10 mouse cellular contexts compared by ENCODE assay signal in genomic region chr15:99715982-99716746, GRCm38 (mm10). TPM values are rescaled to one million over a fixed set of nuclear protein-coding genes. Genes with fewer than 3 reads are reported as not detected.
A peak's percentile ranks its signal among the peaks of the same experiment; 100 is the strongest.
DNase-seq lines count a peak whose midpoint lies in the region; ATAC-seq and TF ChIP-seq lines count a peak whose summit lies in the region.
"Had no signal": no experiment of that assay in that cellular context is flagged by ENCODE, and none has a peak within 500 bp of the region (broad histone marks: within the 10 kb centered on the region; RNA-seq: fewer than 3 reads in every experiment).

No protein-coding gene starts in this region.

- WGBS in hindbrain, embryonic 10.5 days, result 68% methylated on average over 11 of the region's 11 CpGs
- 71% methylated on average over 11 of the region's 11 CpGs for WGBS in hindbrain, embryonic 11.5 days
- WGBS in midbrain, embryonic 13.5 days, result 76% methylated on average over 11 of the region's 11 CpGs
- 91% methylated on average over 11 of the region's 11 CpGs for whole genome bisulfite sequencing in thymus, adult 2 months

- DNase-seq in hindbrain, embryonic 10.5 days (ENCODE audit: low spot score), result no peak
- no peak for DNase-seq in hindbrain, embryonic 11.5 days (ENCODE audit: low spot score)
- peak; percentile 70 for DNase-seq in kidney, adult 18-20 months
- DNase-seq in thymus, adult 2 months, result no peak

- H3K4me3 ChIP-seq in hindbrain, embryonic 10.5 days, result no peak overlapping the region
- no peak overlapping the region for H3K4me3 ChIP-seq in hindbrain, embryonic 11.5 days (ENCODE audit: low read depth, low read length)
- no peak overlapping the region for H3K4me3 ChIP-seq in midbrain, embryonic 13.5 days (replicated peaks)
- no peak overlapping the region for H3K4me3 ChIP-seq in thymus, adult 2 months (ENCODE audit: control insufficient read depth, insufficient read depth, low read length)
- H3K4me3 ChIP-seq: embryonic facial prominence, embryonic 15.5 days had no signal

- no peak overlapping the region for H3K9ac ChIP-seq in hindbrain, embryonic 11.5 days (ENCODE audit: low read depth, low read length)
- no peak overlapping the region; the same call in 1 of the 2 replicates for H3K9ac ChIP-seq in midbrain, embryonic 13.5 days (replicated peaks)
- H3K9ac ChIP-seq: embryonic facial prominence, embryonic 15.5 days had no signal

- no peaks in the 10 kb centered on the region for H3K27me3 ChIP-seq in hindbrain, embryonic 10.5 days (ENCODE audit: insufficient read depth, poor library complexity, severe bottlenecking)
- no peaks in the 10 kb centered on the region for H3K27me3 ChIP-seq in hindbrain, embryonic 11.5 days (ENCODE audit: control insufficient read depth, insufficient read depth, low read length)
- H3K27me3 ChIP-seq in midbrain, embryonic 13.5 days, result no peaks in the 10 kb centered on the region
- no peaks in the 10 kb centered on the region for H3K27me3 ChIP-seq in thymus, adult 2 months (ENCODE audit: control insufficient read depth, insufficient read depth, low read length)
- H3K27me3 ChIP-seq: embryonic facial prominence, embryonic 15.5 days had no signal

- no peak for TF ChIP-seq CTCF in thymus, adult 2 months (IDR thresholded peaks at IDR 0.05; ENCODE audit: borderline replicate concordance, control insufficient read depth, extremely low read depth, insufficient read depth, low read length, poor library complexity)

- peaks cover 40% of the 10 kb centered on the region for H3K4me1 ChIP-seq in hindbrain, embryonic 10.5 days (replicated peaks)
- H3K4me1 ChIP-seq in hindbrain, embryonic 11.5 days (replicated peaks; ENCODE audit: control insufficient read depth, insufficient read depth, low read length), result no peaks in the 10 kb centered on the region
- peaks cover 41% of the 10 kb centered on the region for H3K4me1 ChIP-seq in midbrain, embryonic 13.5 days (replicated peaks)
- peaks cover 6% of the 10 kb centered on the region for H3K4me1 ChIP-seq in thymus, adult 2 months (replicated peaks; ENCODE audit: control insufficient read depth, insufficient read depth, low read length)

- no peaks in the 10 kb centered on the region for H3K9me3 ChIP-seq in hindbrain, embryonic 10.5 days
- no peaks in the 10 kb centered on the region for H3K9me3 ChIP-seq in hindbrain, embryonic 11.5 days (ENCODE audit: control insufficient read depth, low read length)
- H3K9me3 ChIP-seq in midbrain, embryonic 13.5 days, result no peaks in the 10 kb centered on the region
- H3K9me3 ChIP-seq: embryonic facial prominence, embryonic 15.5 days had no signal

- H3K4me2 ChIP-seq in hindbrain, embryonic 11.5 days (replicated peaks; ENCODE audit: low read depth, low read length), result no peak overlapping the region
- H3K4me2 ChIP-seq in midbrain, embryonic 13.5 days (replicated peaks), result no peak overlapping the region
- H3K4me2 ChIP-seq: embryonic facial prominence, embryonic 15.5 days had no signal

- H3K27ac ChIP-seq in hindbrain, embryonic 10.5 days, result peak overlapping the region; percentile 53; the same call in 1 of the 2 replicates
- no peak overlapping the region for H3K27ac ChIP-seq in hindbrain, embryonic 11.5 days (ENCODE audit: low read depth, low read length)
- H3K27ac ChIP-seq in midbrain, embryonic 13.5 days, result peak overlapping the region; percentile 71
- no peak overlapping the region for H3K27ac ChIP-seq in thymus, adult 2 months (ENCODE audit: control insufficient read depth, insufficient read depth, low read length)
- H3K27ac ChIP-seq: embryonic facial prominence, embryonic 15.5 days had no signal

- H3K36me3 ChIP-seq in hindbrain, embryonic 10.5 days, result peaks cover 97% of the 10 kb centered on the region
- peaks cover 16% of the 10 kb centered on the region for H3K36me3 ChIP-seq in hindbrain, embryonic 11.5 days (ENCODE audit: control insufficient read depth, insufficient read depth, low read length)
- peaks cover 68% of the 10 kb centered on the region for H3K36me3 ChIP-seq in midbrain, embryonic 13.5 days
- peaks cover 17% of the 10 kb centered on the region for H3K36me3 ChIP-seq in thymus, adult 2 months (ENCODE audit: control insufficient read depth, insufficient read depth, low read length)

- no peak for TF ChIP-seq POLR2A in thymus, adult 2 months (IDR thresholded peaks at IDR 0.05; ENCODE audit: control insufficient read depth, extremely low read depth, insufficient read depth, low read length, poor library complexity)

- no peak for ATAC-seq in hindbrain, embryonic 11.5 days (ENCODE audit: low FRiP score)
- ATAC-seq in erythroid progenitor cell, adult 5-6 weeks (replicated peaks; ENCODE audit: low FRiP score, poor library complexity, severe bottlenecking), result peak; percentile 16
- peak; percentile 38 for ATAC-seq in midbrain, embryonic 13.5 days
- ATAC-seq in granulocyte monocyte progenitor cell, adult 5-6 weeks (replicated peaks; ENCODE audit: poor library complexity, severe bottlenecking), result no peak
- no peak for ATAC-seq in megakaryocyte progenitor cell, adult 5-6 weeks (replicated peaks; ENCODE audit: poor library complexity)

RNA-seq across cellular contexts. Expression of gene Gpd1, which starts 1.2 kb away (rescaled TPM):
- polyA plus RNA-seq in hindbrain, embryonic 10.5 days (2016; fragmentation: Nextera tagmentation; extraction: Ambion mirVana), result 0.54 and 0.78 TPM in 2 replicates
- 0.25 and 0.36 TPM in 2 replicates for polyA plus RNA-seq in hindbrain, embryonic 11.5 days (2014; fragmentation: Nextera tagmentation; extraction: Ambion mirVana)
- total RNA-seq in erythroid progenitor cell, adult 5-6 weeks (2015; ENCODE audit: low replicate concordance), result 2.1 and 2.9 TPM in 2 replicates
- 5.4 and 8.2 TPM in 2 replicates for total RNA-seq in erythroid progenitor cell, adult 5-6 weeks (2017; ENCODE audit: low replicate concordance)
- 1.3 and 1.6 TPM in 2 replicates for polyA plus RNA-seq in midbrain, embryonic 13.5 days (2015; fragmentation: Nextera tagmentation; extraction: Ambion mirVana)
- polyA plus RNA-seq in thymus, adult 2 months (2012; rRNA removed), result 108 and 187 TPM in 2 replicates
- 0.68 and 0.86 TPM in 2 replicates for total RNA-seq in granulocyte monocyte progenitor cell, adult 5-6 weeks (2014; fragmentation: Nextera tagmentation)
- total RNA-seq in granulocyte monocyte progenitor cell, adult 5-6 weeks (2017), result 0.10 and 0.34 TPM in 2 replicates
- 0.15 and 0.67 TPM in 2 replicates for total RNA-seq in megakaryocyte progenitor cell, adult 5-6 weeks (2015)
- 1.3 TPM in 2 replicates for total RNA-seq in megakaryocyte progenitor cell, adult 5-6 weeks (2017)
- total RNA-seq: neutrophil, adult 5-6 weeks had no signal

RNA-seq across cellular contexts. Expression of gene Cox14, which starts 9.3 kb away (rescaled TPM):
- polyA plus RNA-seq in hindbrain, embryonic 10.5 days (2016; fragmentation: Nextera tagmentation; extraction: Ambion mirVana), result 152 and 174 TPM in 2 replicates
- polyA plus RNA-seq in hindbrain, embryonic 11.5 days (2014; fragmentation: Nextera tagmentation; extraction: Ambion mirVana), result 148 and 163 TPM in 2 replicates
- total RNA-seq in erythroid progenitor cell, adult 5-6 weeks (2015; ENCODE audit: low replicate concordance), result 11.3 and 15.5 TPM in 2 replicates
- total RNA-seq in erythroid progenitor cell, adult 5-6 weeks (2017; ENCODE audit: low replicate concordance), result 7.1 and 17.1 TPM in 2 replicates
- polyA plus RNA-seq in midbrain, embryonic 13.5 days (2015; fragmentation: Nextera tagmentation; extraction: Ambion mirVana), result 167 and 177 TPM in 2 replicates
- polyA plus RNA-seq in thymus, adult 2 months (2012; rRNA removed), result 227 and 284 TPM in 2 replicates
- total RNA-seq in granulocyte monocyte progenitor cell, adult 5-6 weeks (2014; fragmentation: Nextera tagmentation), result 57.0 and 57.1 TPM in 2 replicates
- total RNA-seq in granulocyte monocyte progenitor cell, adult 5-6 weeks (2017), result 38.9 and 47.3 TPM in 2 replicates
- total RNA-seq in megakaryocyte progenitor cell, adult 5-6 weeks (2015), result 72.7 and 83.5 TPM in 2 replicates
- 28.6 and 30.8 TPM in 2 replicates for total RNA-seq in megakaryocyte progenitor cell, adult 5-6 weeks (2017)

RNA-seq across cellular contexts. Expression of gene Gm17349, which starts 10.9 kb away (rescaled TPM):
- not detected in 2 replicates for polyA plus RNA-seq in hindbrain, embryonic 10.5 days (2016; fragmentation: Nextera tagmentation; extraction: Ambion mirVana)
- not detected in 2 replicates for polyA plus RNA-seq in hindbrain, embryonic 11.5 days (2014; fragmentation: Nextera tagmentation; extraction: Ambion mirVana)
- not detected in 2 replicates for total RNA-seq in erythroid progenitor cell, adult 5-6 weeks (2015; ENCODE audit: low replicate concordance)
- total RNA-seq in erythroid progenitor cell, adult 5-6 weeks (2017; ENCODE audit: low replicate concordance), result not detected in 2 replicates
- not detected in 2 replicates for polyA plus RNA-seq in midbrain, embryonic 13.5 days (2015; fragmentation: Nextera tagmentation; extraction: Ambion mirVana)
- polyA plus RNA-seq in thymus, adult 2 months (2012; rRNA removed), result not detected in 2 replicates
- total RNA-seq in granulocyte monocyte progenitor cell, adult 5-6 weeks (2014; fragmentation: Nextera tagmentation), result not detected in 2 replicates
- not detected in 2 replicates for total RNA-seq in granulocyte monocyte progenitor cell, adult 5-6 weeks (2017)
- not detected in 2 replicates for total RNA-seq in megakaryocyte progenitor cell, adult 5-6 weeks (2015)
- not detected in 2 replicates for total RNA-seq in megakaryocyte progenitor cell, adult 5-6 weeks (2017)
- total RNA-seq: neutrophil, adult 5-6 weeks had no signal
- polyA plus RNA-seq: embryonic facial prominence, embryonic 15.5 days had no signal

RNA-seq across cellular contexts. Expression of gene Smarcd1, which starts 14.2 kb away (rescaled TPM):
- 101 and 118 TPM in 2 replicates for polyA plus RNA-seq in hindbrain, embryonic 10.5 days (2016; fragmentation: Nextera tagmentation; extraction: Ambion mirVana)
- 99.1 and 103 TPM in 2 replicates for polyA plus RNA-seq in hindbrain, embryonic 11.5 days (2014; fragmentation: Nextera tagmentation; extraction: Ambion mirVana)
- 15.5 and 18.0 TPM in 2 replicates for total RNA-seq in erythroid progenitor cell, adult 5-6 weeks (2015; ENCODE audit: low replicate concordance)
- 5.3 and 9.7 TPM in 2 replicates for total RNA-seq in erythroid progenitor cell, adult 5-6 weeks (2017; ENCODE audit: low replicate concordance)
- polyA plus RNA-seq in midbrain, embryonic 13.5 days (2015; fragmentation: Nextera tagmentation; extraction: Ambion mirVana), result 137 and 145 TPM in 2 replicates
- 106 and 111 TPM in 2 replicates for polyA plus RNA-seq in thymus, adult 2 months (2012; rRNA removed)
- total RNA-seq in granulocyte monocyte progenitor cell, adult 5-6 weeks (2014; fragmentation: Nextera tagmentation), result 29.8 and 34.7 TPM in 2 replicates
- total RNA-seq in granulocyte monocyte progenitor cell, adult 5-6 weeks (2017), result 16.3 and 28.0 TPM in 2 replicates
- 22.8 and 24.1 TPM in 2 replicates for total RNA-seq in megakaryocyte progenitor cell, adult 5-6 weeks (2015)
- 11.6 and 17.3 TPM in 2 replicates for total RNA-seq in megakaryocyte progenitor cell, adult 5-6 weeks (2017)

RNA-seq across cellular contexts. Expression of gene Asic1, which starts 46.0 kb away (rescaled TPM):
- polyA plus RNA-seq in hindbrain, embryonic 10.5 days (2016; fragmentation: Nextera tagmentation; extraction: Ambion mirVana), result 12.6 and 29.0 TPM in 2 replicates
- 14.4 and 21.0 TPM in 2 replicates for polyA plus RNA-seq in hindbrain, embryonic 11.5 days (2014; fragmentation: Nextera tagmentation; extraction: Ambion mirVana)
- total RNA-seq in erythroid progenitor cell, adult 5-6 weeks (2015; ENCODE audit: low replicate concordance), result not detected in 2 replicates
- total RNA-seq in erythroid progenitor cell, adult 5-6 weeks (2017; ENCODE audit: low replicate concordance), result not detected in 2 replicates
- polyA plus RNA-seq in midbrain, embryonic 13.5 days (2015; fragmentation: Nextera tagmentation; extraction: Ambion mirVana), result 48.0 and 54.5 TPM in 2 replicates
- polyA plus RNA-seq in thymus, adult 2 months (2012; rRNA removed), result 0.13 and 0.19 TPM in 2 replicates
- total RNA-seq in granulocyte monocyte progenitor cell, adult 5-6 weeks (2014; fragmentation: Nextera tagmentation), result not detected in 2 replicates
- not detected in 2 replicates for total RNA-seq in granulocyte monocyte progenitor cell, adult 5-6 weeks (2017)
- total RNA-seq in megakaryocyte progenitor cell, adult 5-6 weeks (2015), result not detected in 2 replicates
- total RNA-seq in megakaryocyte progenitor cell, adult 5-6 weeks (2017), result not detected in 2 replicates

Comparison
In these comparisons a context has a peak if more than half of its experiments do, and no peak if none do; other contexts are left out.
1. H3K27ac ChIP-seq: peak in hindbrain, embryonic 10.5 days (single experiment) and midbrain, embryonic 13.5 days (single experiment); none in hindbrain, embryonic 11.5 days (single experiment) and thymus, adult 2 months (single experiment).
2. ATAC-seq: peak in erythroid progenitor cell, adult 5-6 weeks (single experiment) and midbrain, embryonic 13.5 days (single experiment); none in hindbrain, embryonic 11.5 days (single experiment), granulocyte monocyte progenitor cell, adult 5-6 weeks (single experiment) and megakaryocyte progenitor cell, adult 5-6 weeks (single experiment).
3. RNA of gene Gpd1, which starts 1.2 kb away (polyA plus RNA-seq): 108 to 187 TPM in thymus, adult 2 months; 1.3 to 1.6 TPM in midbrain, embryonic 13.5 days, 0.54 to 0.78 TPM in hindbrain, embryonic 10.5 days and 0.25 to 0.36 TPM in hindbrain, embryonic 11.5 days; every median in the first group is over 10 times any median in the second.